Mouse (Mus musculus) spleen, adult 2 months (tissue): ENCODE measurements around the gene Zfp410.

ENCODE experiments used
- CTCF ChIP-seq: fragments of 200-500 bp; IDR thresholded peaks from 2 replicates; pipeline ENCODE4 v1.5.1; 2011; ENCODE audit warnings: mild to moderate bottlenecking, inconsistent platforms; ENCODE audit not compliant: insufficient read depth, insufficient read length, insufficient replicate concordance; ENCODE audit errors: extremely low read depth
- POLR2A ChIP-seq: fragments of 200-500 bp; IDR thresholded peaks from 2 replicates; pipeline ENCODE4 v1.6.1; 2011; ENCODE audit warnings: low read depth, low read length, inconsistent platforms

DNA sequence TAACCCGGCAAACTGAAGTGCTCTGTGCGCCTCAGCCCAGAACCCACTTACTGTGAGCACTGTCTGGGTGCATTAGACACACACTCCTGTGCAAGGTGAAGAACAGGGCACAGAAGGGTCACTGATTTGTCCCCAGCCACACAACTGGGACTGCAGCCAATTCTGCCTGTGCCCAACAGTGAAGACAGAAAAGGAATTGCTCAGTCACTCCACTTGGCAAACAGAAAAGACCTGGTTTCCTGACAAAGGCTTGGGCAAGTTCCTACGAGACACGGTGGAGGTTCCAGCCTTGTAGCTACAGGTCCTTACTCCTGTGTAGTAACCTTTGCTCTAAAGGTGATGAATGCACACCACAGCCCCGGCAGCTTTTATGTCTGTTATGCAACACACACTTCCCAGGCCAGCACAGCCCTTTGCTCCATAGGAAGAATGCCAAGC is 68.0 kb downstream of the Zfp410 start:
- TF ChIP-seq CTCF (no peak), POLR2A (no peak)
